ENCODE assay signal across 10 mouse cellular contexts in the genomic region with DNA sequence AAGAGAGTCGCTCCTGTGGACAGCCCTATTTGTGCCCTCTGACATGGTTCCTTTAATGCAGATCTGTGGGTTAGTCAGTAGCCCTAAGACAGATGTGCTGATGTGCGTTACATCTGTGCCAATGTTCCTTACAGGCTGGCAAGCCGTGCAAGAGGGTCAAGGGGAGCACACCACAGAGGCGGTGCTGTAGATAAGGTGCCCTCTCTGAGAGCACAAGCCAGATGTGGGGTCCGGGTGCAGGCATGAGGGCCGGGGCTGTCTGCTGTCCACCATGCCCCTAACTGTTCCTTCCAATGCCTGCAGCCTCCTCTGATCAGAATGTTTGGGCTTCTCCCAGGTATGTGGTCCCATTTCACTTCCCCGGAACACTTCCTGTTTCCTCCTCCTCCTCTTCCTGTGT. TPM values are rescaled to one million over a fixed set of nuclear protein-coding genes. Genes with fewer than 3 reads are reported as not detected.
DNase-seq lines count a peak whose midpoint lies in the region; ATAC-seq lines count a peak whose summit lies in the region.
"Had no signal": no experiment of that assay in that cellular context is flagged by ENCODE, and none has a peak within 500 bp of the region (broad histone marks: within the 10 kb centered on the region; RNA-seq: fewer than 3 reads in every experiment).

No protein-coding gene starts in this region.

- no peak overlapping the region for H3K4me3 ChIP-seq in heart, embryonic 13.5 days
- no peak overlapping the region for H3K4me3 ChIP-seq in midbrain, embryonic 14.5 days (replicated peaks; ENCODE audit: low read depth, low read length)
- no peak overlapping the region for H3K4me3 ChIP-seq in midbrain, embryonic 13.5 days (replicated peaks)
- H3K4me3 ChIP-seq in hindbrain, embryonic 16.5 days (ENCODE audit: low read length) = no peak overlapping the region
- no peak overlapping the region for H3K4me3 ChIP-seq in stomach, embryonic 16.5 days (replicated peaks; ENCODE audit: low read length)

- H3K9ac ChIP-seq in heart, embryonic 13.5 days = 0 out of 2 replicates have a peak overlapping the region, but pooled peaks have one; percentile 24
- no peak overlapping the region for H3K9ac ChIP-seq in midbrain, embryonic 14.5 days (replicated peaks; ENCODE audit: low read length)
- H3K9ac ChIP-seq in midbrain, embryonic 13.5 days (replicated peaks) = no peak overlapping the region
- H3K9ac ChIP-seq in hindbrain, embryonic 16.5 days (ENCODE audit: low read depth, low read length) = no peak overlapping the region
- peak overlapping the region; percentile 14; the same call in 1 of the 2 replicates for H3K9ac ChIP-seq in stomach, embryonic 16.5 days (ENCODE audit: low read length)

- intact Hi-C loops in heart, postnatal 10 days (cut with DNase I) = loop anchor here (5.0 kb wide), 2 partner anchors 138 to 403 kb away; partner anchors contain the start of gene E130308A19Rik

- peak overlapping the region; percentile 40 for H3K4me2 ChIP-seq in heart, embryonic 13.5 days
- no peak overlapping the region for H3K4me2 ChIP-seq in midbrain, embryonic 14.5 days (ENCODE audit: low read length)
- no peak overlapping the region; the same call in 1 of the 2 replicates for H3K4me2 ChIP-seq in midbrain, embryonic 13.5 days (replicated peaks)
- no peak overlapping the region; the same call in 1 of the 2 replicates for H3K4me2 ChIP-seq in hindbrain, embryonic 16.5 days (ENCODE audit: low read length)
- peak overlapping the region; percentile 33 for H3K4me2 ChIP-seq in stomach, embryonic 16.5 days (ENCODE audit: low read depth, low read length)

- H3K27me3 ChIP-seq in heart, embryonic 13.5 days (replicated peaks) = no peaks in the 10 kb centered on the region
- no peaks in the 10 kb centered on the region for H3K27me3 ChIP-seq in midbrain, embryonic 14.5 days (ENCODE audit: control insufficient read depth, insufficient read depth, low read length)
- no peaks in the 10 kb centered on the region for H3K27me3 ChIP-seq in midbrain, embryonic 13.5 days
- no peaks in the 10 kb centered on the region for H3K27me3 ChIP-seq in hindbrain, embryonic 16.5 days (replicated peaks; ENCODE audit: control insufficient read depth, insufficient read depth, low read length)
- no peaks in the 10 kb centered on the region for H3K27me3 ChIP-seq in stomach, embryonic 16.5 days (ENCODE audit: control insufficient read depth, insufficient read depth, low read length)

- H3K9me3 ChIP-seq in heart, embryonic 13.5 days = no peaks in the 10 kb centered on the region
- no peaks in the 10 kb centered on the region for H3K9me3 ChIP-seq in midbrain, embryonic 14.5 days (ENCODE audit: control insufficient read depth, low read length)
- H3K9me3 ChIP-seq in midbrain, embryonic 13.5 days = no peaks in the 10 kb centered on the region
- no peaks in the 10 kb centered on the region for H3K9me3 ChIP-seq in hindbrain, embryonic 16.5 days (ENCODE audit: control insufficient read depth, low read length)
- H3K9me3 ChIP-seq in stomach, embryonic 16.5 days (replicated peaks; ENCODE audit: control insufficient read depth, low read length) = no peaks in the 10 kb centered on the region

- H3K4me1 ChIP-seq in heart, embryonic 13.5 days = peaks cover 27% of the 10 kb centered on the region
- no peaks in the 10 kb centered on the region for H3K4me1 ChIP-seq in midbrain, embryonic 14.5 days (ENCODE audit: control insufficient read depth, insufficient read depth, low read length)
- peaks cover 10% of the 10 kb centered on the region for H3K4me1 ChIP-seq in midbrain, embryonic 13.5 days (replicated peaks)
- H3K4me1 ChIP-seq in hindbrain, embryonic 16.5 days (ENCODE audit: control insufficient read depth, insufficient read depth, low read depth, low read length) = 0 out of 2 replicates have a peak, but pooled peaks cover 5% of the 10 kb centered on the region
- peaks cover 9% of the 10 kb centered on the region for H3K4me1 ChIP-seq in stomach, embryonic 16.5 days (ENCODE audit: control insufficient read depth, insufficient read depth, low read length)

- DNase-seq in heart, postnatal 10 days = no peak
- DNase-seq in midbrain, embryonic 14.5 days = no peak
- DNase-seq in adrenal gland, adult 2 months = no peak
- no peak for DNase-seq in kidney, adult 9 months
- DNase-seq: cerebellum, adult 18-20 months had no signal

- no peak for ATAC-seq in heart, embryonic 13.5 days (ENCODE audit: extremely low read depth, insufficient number of reproducible peaks, low FRiP score, low TSS enrichment)
- no peak for ATAC-seq in midbrain, embryonic 14.5 days (ENCODE audit: low FRiP score, low TSS enrichment)
- ATAC-seq in midbrain, embryonic 13.5 days = no peak
- peak; percentile 44; the same call in 1 of the 2 replicates for ATAC-seq in hindbrain, embryonic 16.5 days
- no peak for ATAC-seq in stomach, embryonic 16.5 days (ENCODE audit: insufficient read depth, low FRiP score)
- ATAC-seq: CD4-positive, CD25-positive, alpha-beta regulatory T cell, adult 4 months had no signal

- peaks cover 10% of the 10 kb centered on the region for H3K36me3 ChIP-seq in heart, embryonic 13.5 days
- H3K36me3 ChIP-seq in midbrain, embryonic 14.5 days (ENCODE audit: control insufficient read depth, insufficient read depth, low read length) = no peaks in the 10 kb centered on the region
- peaks cover 4% of the 10 kb centered on the region; the same call in 1 of the 2 replicates for H3K36me3 ChIP-seq in midbrain, embryonic 13.5 days
- no peaks in the 10 kb centered on the region for H3K36me3 ChIP-seq in hindbrain, embryonic 16.5 days (ENCODE audit: control insufficient read depth, insufficient read depth, low read length)
- no peaks in the 10 kb centered on the region for H3K36me3 ChIP-seq in stomach, embryonic 16.5 days (ENCODE audit: control insufficient read depth, insufficient read depth, low read length)

- WGBS in heart, embryonic 13.5 days = 46% methylated on average over 7 of the region's 7 CpGs
- WGBS in midbrain, embryonic 14.5 days = 78% methylated on average over 7 of the region's 7 CpGs
- 77% methylated on average over 7 of the region's 7 CpGs for WGBS in midbrain, embryonic 13.5 days
- WGBS in hindbrain, embryonic 16.5 days = 59% methylated on average over 7 of the region's 7 CpGs
- WGBS in stomach, embryonic 16.5 days = 56% methylated on average over 7 of the region's 7 CpGs

- peak overlapping the region; percentile 66 for H3K27ac ChIP-seq in heart, embryonic 13.5 days (replicated peaks)
- H3K27ac ChIP-seq in midbrain, embryonic 14.5 days (replicated peaks; ENCODE audit: low read depth, low read length) = peak overlapping the region; percentile 42; the same call in 1 of the 2 replicates
- no peak overlapping the region for H3K27ac ChIP-seq in midbrain, embryonic 13.5 days
- H3K27ac ChIP-seq in hindbrain, embryonic 16.5 days (ENCODE audit: low read depth, low read length) = peak overlapping the region; percentile 36; the same call in 1 of the 2 replicates
- peak overlapping the region; percentile 80 for H3K27ac ChIP-seq in stomach, embryonic 16.5 days (ENCODE audit: low read length)

RNA-seq across cellular contexts. Expression of gene Inip, which starts 36.4 kb away (rescaled TPM):
- polyA plus RNA-seq in heart, embryonic 13.5 days (2015; fragmentation: Nextera tagmentation; extraction: Ambion mirVana) = 39.0 and 41.7 TPM in 2 replicates
- total RNA-seq in heart, postnatal 10 days (2021) = 10 to 100 TPM; 13.5 to 17.4 TPM
- polyA plus RNA-seq in midbrain, embryonic 14.5 days (2014; fragmentation: Nextera tagmentation; extraction: Ambion mirVana) = 55.7 and 64.6 TPM in 2 replicates
- polyA plus RNA-seq in midbrain, embryonic 13.5 days (2015; fragmentation: Nextera tagmentation; extraction: Ambion mirVana) = 80.1 and 82.0 TPM in 2 replicates
- 46.7 and 50.7 TPM in 2 replicates for polyA plus RNA-seq in hindbrain, embryonic 16.5 days (2015; fragmentation: Nextera tagmentation; extraction: Ambion mirVana)
- polyA plus RNA-seq in stomach, embryonic 16.5 days (2015; fragmentation: Nextera tagmentation; extraction: Ambion mirVana) = 41.4 and 44.7 TPM in 2 replicates
- 10 to 100 TPM; 16.1 to 18.0 TPM for total RNA-seq in adrenal gland, adult 2 months (2021)
- 5.0 and 6.7 TPM in 2 replicates for polyA plus RNA-seq in adrenal gland, adult 2 months (2012; rRNA removed)

RNA-seq across cellular contexts. Expression of gene Snx30, which starts 40.7 kb away (rescaled TPM):
- 4.1 and 4.4 TPM in 2 replicates for polyA plus RNA-seq in heart, embryonic 13.5 days (2015; fragmentation: Nextera tagmentation; extraction: Ambion mirVana)
- total RNA-seq in heart, postnatal 10 days (2021) = 1 to 10 TPM; 8.1 to 8.9 TPM
- polyA plus RNA-seq in midbrain, embryonic 14.5 days (2014; fragmentation: Nextera tagmentation; extraction: Ambion mirVana) = 22.7 and 23.4 TPM in 2 replicates
- polyA plus RNA-seq in midbrain, embryonic 13.5 days (2015; fragmentation: Nextera tagmentation; extraction: Ambion mirVana) = 13.7 and 14.3 TPM in 2 replicates
- polyA plus RNA-seq in hindbrain, embryonic 16.5 days (2015; fragmentation: Nextera tagmentation; extraction: Ambion mirVana) = 16.5 and 18.8 TPM in 2 replicates
- polyA plus RNA-seq in stomach, embryonic 16.5 days (2015; fragmentation: Nextera tagmentation; extraction: Ambion mirVana) = 4.1 and 4.9 TPM in 2 replicates
- total RNA-seq in adrenal gland, adult 2 months (2021) = 1 to 10 TPM; 5.3 to 6.6 TPM
- polyA plus RNA-seq in adrenal gland, adult 2 months (2012; rRNA removed) = 0.90 and 2.4 TPM in 2 replicates

Comparison
In these comparisons a context has a peak if more than half of its experiments do, and no peak if none do; other contexts are left out.
1. H3K4me2 ChIP-seq: peak in heart, embryonic 13.5 days (single experiment) and stomach, embryonic 16.5 days (single experiment); none in midbrain, embryonic 14.5 days (single experiment), midbrain, embryonic 13.5 days (single experiment) and hindbrain, embryonic 16.5 days (single experiment).
2. H3K9ac ChIP-seq: peak in heart, embryonic 13.5 days (single experiment) and stomach, embryonic 16.5 days (single experiment); none in midbrain, embryonic 14.5 days (single experiment), midbrain, embryonic 13.5 days (single experiment) and hindbrain, embryonic 16.5 days (single experiment).